Mouse (Mus musculus): ENCODE measurements around the gene Ddx39b. TPM values are rescaled to one million over a fixed set of nuclear protein-coding genes. Genes with fewer than 3 reads are reported as not detected.

Gene Ddx39b
- total RNA-seq, 2 experiments from 2014 or later: 207 to 209 TPM

GRCm38 (mm10) chr17:35239700-35240099, 1.8 kb upstream of the Ddx39b start:
- peak in 1 of 2 experiments; percentile 60 for DNase-seq (ENCODE audit: low spot score in 2 of 2)
- intact Hi-C loops (cut with DNase I): loop anchor here (5.0 kb wide), 1 partner anchor 237 kb away; the partner anchor contains the start of gene Vars

GRCm38 (mm10) chr17:35240384-35241304, 902 bp upstream of the Ddx39b start:
- intact Hi-C loops (cut with DNase I): loop anchor here (5.0 kb wide), 1 partner anchor 238 kb away; the partner anchor contains the start of gene Vars
- no peak for DNase-seq (ENCODE audit: low spot score in 2 of 2)

- intact Hi-C loops (cut with DNase I): loop anchor here (5.0 kb wide), 1 partner anchor 240 kb away; the partner anchor contains the start of gene Vars
- DNase-seq (ENCODE audit: low spot score in 2 of 2): peak; percentile 34 to 54
Measured at GRCm38 (mm10) chr17:35242015-35242941, 732 bp downstream of the Ddx39b start.

- intact Hi-C loops (cut with DNase I): loop anchor here (5.0 kb wide), 1 partner anchor 241 kb away; the partner anchor contains the start of gene Vars
- DNase-seq (ENCODE audit: low spot score in 2 of 2): peak in 1 of 2 experiments; percentile 73
Measured at GRCm38 (mm10) chr17:35243086-35243485, 1.5 kb downstream of the Ddx39b start.

GRCm38 (mm10) chr17:35244999-35245398, 3.5 kb downstream of the Ddx39b start:
- DNase-seq (ENCODE audit: low spot score in 2 of 2): no peak
- intact Hi-C loops (cut with DNase I): loop anchor here (5.0 kb wide), 1 partner anchor 243 kb away; the partner anchor contains the start of gene Vars

GRCm38 (mm10) chr17:35245731-35246623, 4.4 kb downstream of the Ddx39b start:
- intact Hi-C loops (cut with DNase I): no loop called here
- DNase-seq (ENCODE audit: low spot score in 2 of 2): no peak

- no peak for DNase-seq (ENCODE audit: low spot score in 2 of 2)
- intact Hi-C loops (cut with DNase I): no loop called here
Measured at GRCm38 (mm10) chr17:35247144-35247543, 5.6 kb downstream of the Ddx39b start.

- intact Hi-C loops (cut with DNase I): no loop called here
- no peak for DNase-seq (ENCODE audit: low spot score in 2 of 2)
Measured at GRCm38 (mm10) chr17:35248986-35249385, 7.4 kb downstream of the Ddx39b start.

- DNase-seq (ENCODE audit: low spot score in 2 of 2): no peak
- intact Hi-C loops (cut with DNase I): no loop called here
Measured at GRCm38 (mm10) chr17:35249451-35250197, 8.1 kb downstream of the Ddx39b start.

- no peak for DNase-seq (ENCODE audit: low spot score in 2 of 2)
- intact Hi-C loops (cut with DNase I): no loop called here
Measured at GRCm38 (mm10) chr17:35250348-35251120, 9.0 kb downstream of the Ddx39b start.

GRCm38 (mm10) chr17:35251162-35251719, 9.7 kb downstream of the Ddx39b start:
- intact Hi-C loops (cut with DNase I): no loop called here

GRCm38 (mm10) chr17:35251981-35252380, 10.4 kb downstream of the Ddx39b start:
- DNase-seq (ENCODE audit: low spot score in 2 of 2): no peak
- intact Hi-C loops (cut with DNase I): no loop called here

More at GRCm38 (mm10) chr17:35251162-35251719, 9.7 kb downstream of the Ddx39b start:
- DNase-seq (ENCODE audit: low spot score in 2 of 2): no peak

GRCm38 (mm10) chr17:35252619-35253292, 11.2 kb downstream of the Ddx39b start:
- intact Hi-C loops (cut with DNase I): no loop called here
- no peak for DNase-seq (ENCODE audit: low spot score in 2 of 2)

- intact Hi-C loops (cut with DNase I): no loop called here
- no peak for DNase-seq (ENCODE audit: low spot score in 2 of 2)
Measured at GRCm38 (mm10) chr17:35253293-35254093, 11.9 kb downstream of the Ddx39b start.

GRCm38 (mm10) chr17:35254241-35255098, 12.9 kb downstream of the Ddx39b start:
- intact Hi-C loops (cut with DNase I): loop anchor here (1.0 kb wide), 1 partner anchor 48 kb away; no protein-coding TSS in a partner anchor
- peak in 1 of 2 experiments; percentile 40 for DNase-seq (ENCODE audit: low spot score in 2 of 2)

Measured in left cerebral cortex, postnatal 25 days (tissue).